Mouse (Mus musculus) embryonic fibroblast, embryonic 13.5 days (primary cell): ENCODE data around the gene Frmd4a.

Experiments used
- CTCF ChIP-seq: IDR thresholded peaks from 2 replicates; pipeline ENCODE4 v1.5.1; 2011; ENCODE audit warnings: mild to moderate bottlenecking, control low read depth, low read length, moderate library complexity, borderline replicate concordance; ENCODE audit not compliant: insufficient read depth
- POLR2A ChIP-seq: IDR thresholded peaks from 2 replicates; pipeline ENCODE4 v1.6.1; 2011; ENCODE audit warnings: low read depth, mild to moderate bottlenecking, control low read depth, low read length, moderate library complexity

DNA sequence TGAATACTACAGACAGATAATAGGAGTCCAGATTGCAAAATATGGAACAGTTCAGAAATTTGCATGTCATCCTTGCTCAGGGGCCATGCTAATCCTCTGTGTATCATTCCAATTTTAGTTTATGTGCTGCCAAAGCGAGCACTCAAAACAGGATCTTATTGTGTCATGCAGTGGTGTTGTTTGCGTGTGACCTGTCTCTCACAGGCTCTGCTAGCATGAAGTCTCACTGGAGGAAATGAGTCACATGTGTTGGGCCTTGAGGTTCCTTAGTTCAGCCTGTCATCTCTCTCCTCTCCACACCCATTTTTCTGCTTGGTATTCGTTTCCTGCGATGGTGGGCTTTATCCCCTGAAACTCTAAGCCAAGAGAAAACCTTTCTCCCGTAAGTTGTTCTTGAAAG lies 363.4 kb downstream of the Frmd4a start:
- TF ChIP-seq CTCF, result no peak
- TF ChIP-seq POLR2A, result no peak
